In genomic region chr17:47654346-47654745, GRCm38 (mm10) we compare ENCODE assay signal across 3 mouse cellular contexts. TPM values are rescaled to one million over a fixed set of nuclear protein-coding genes. Genes with fewer than 3 reads are reported as not detected.
"Had no signal": no experiment of that assay in that cellular context is flagged by ENCODE, and none has a peak within 500 bp of the region (broad histone marks: within the 10 kb centered on the region; RNA-seq: fewer than 3 reads in every experiment).

No protein-coding gene starts in this region.

RNA-seq across cellular contexts. Expression of gene Gm21981, which starts 39.9 kb away (rescaled TPM):
- polyA plus RNA-seq: erythroblast, embryonic 14.5 days had no signal

RNA-seq across cellular contexts. Expression of gene Prickle4, which starts 40.2 kb away (rescaled TPM):
- polyA plus RNA-seq: embryonic facial prominence, embryonic 10.5 days; forebrain, embryonic 13.5 days had no signal
